In genomic region chr3:38490720-38491119, GRCm38 (mm10) we compare ENCODE assay signal across 14 mouse cellular contexts.
"Had no signal": no experiment of that assay in that cellular context is flagged by ENCODE, and none has a peak within 500 bp of the region (broad histone marks: within the 10 kb centered on the region; RNA-seq: fewer than 3 reads in every experiment).

No protein-coding gene starts in this region.

- H3K27ac ChIP-seq: kidney, embryonic 15.5 days; limb, embryonic 10.5 days; liver, embryonic 15.5 days; macrophage; neural tube, embryonic 12.5 days had no signal

- H3K9me3 ChIP-seq: kidney, embryonic 15.5 days; limb, embryonic 10.5 days; liver, embryonic 15.5 days; neural tube, embryonic 12.5 days had no signal

- H3K4me1 ChIP-seq: liver, embryonic 15.5 days; neural tube, embryonic 12.5 days had no signal

- DNase-seq: kidney, adult 2 months; kidney, postnatal 14 days; lung, embryonic 14.5 days; lung, postnatal 14 days; midbrain, embryonic 14.5 days; thymus, adult 18-20 months; thymus, postnatal 14 days had no signal

- H3K36me3 ChIP-seq: kidney, embryonic 15.5 days; limb, embryonic 10.5 days; liver, embryonic 15.5 days; neural tube, embryonic 12.5 days had no signal

- H3K9ac ChIP-seq: kidney, embryonic 15.5 days; liver, embryonic 15.5 days; lung, embryonic 14.5 days; neural tube, embryonic 12.5 days had no signal

- H3K27me3 ChIP-seq: kidney, embryonic 15.5 days; liver, embryonic 15.5 days; neural tube, embryonic 12.5 days had no signal

- H3K4me2 ChIP-seq: kidney, embryonic 15.5 days; liver, embryonic 11.5 days; liver, embryonic 15.5 days; lung, embryonic 14.5 days; neural tube, embryonic 12.5 days had no signal

- ATAC-seq: intestine, embryonic 16.5 days had no signal

- H3K4me3 ChIP-seq: kidney, embryonic 15.5 days; limb, embryonic 10.5 days; liver, embryonic 15.5 days; neural tube, embryonic 12.5 days had no signal
